Mouse (Mus musculus) E14TG2a.4 (cell line): ENCODE measurements at regions not wholly inside any gene's neighbourhood (a gene's known extent, or its start where the extent isn't known, plus 50 kb on each side); places are given as distances from the start of the nearest gene placed in this dataset.
"Not testable (repeated sequence)": the region's sequence is repeated elsewhere in the genome, so short reads cannot be mapped to it uniquely, and the experiment has no call there.

Experiments
- H3K27me3 ChIP-seq: 2 replicates; pipeline ENCODE4 v1.6.1; 2014; ENCODE audit warnings: low read length, control low read depth; ENCODE audit not compliant: insufficient read depth
- H3K36me3 ChIP-seq: 2 replicates; pipeline ENCODE4 v1.6.1; 2014; ENCODE audit warnings: low read length, control low read depth; ENCODE audit not compliant: insufficient read depth
- H3K4me1 ChIP-seq: replicated peaks from 2 replicates; pipeline ENCODE4 v1.6.1; 2014; ENCODE audit warnings: low read depth, low read length, control low read depth
- H3K4me3 ChIP-seq: replicated peaks from 2 replicates; pipeline ENCODE4 v1.5.1; 2014; ENCODE audit warnings: mild to moderate bottlenecking, low read length
- H3K9me3 ChIP-seq: 2 replicates; pipeline ENCODE4 v1.6.1; 2014; ENCODE audit warnings: low read length, control low read depth
- CTCF ChIP-seq: conservative IDR thresholded peaks from 2 replicates; pipeline ENCODE4 v1.5.1; 2014; ENCODE audit warnings: low read length
- NANOG ChIP-seq: IDR thresholded peaks from 2 replicates; pipeline ENCODE4 v1.6.1; 2014; ENCODE audit warnings: borderline replicate concordance, low read length, mixed read lengths
- POU5F1 ChIP-seq: IDR thresholded peaks from 2 replicates; pipeline ENCODE4 v1.6.1; 2014; ENCODE audit warnings: low read length, borderline replicate concordance

- no peaks in the 10 kb centered on the region for H3K36me3 ChIP-seq
- no peaks in the 10 kb centered on the region for H3K27me3 ChIP-seq
- TF ChIP-seq POU5F1 (no peak), NANOG (no peak), CTCF (no peak)
- H3K4me1 ChIP-seq, result no peaks in the 10 kb centered on the region
- H3K9me3 ChIP-seq, result no peaks in the 10 kb centered on the region
- H3K4me3 ChIP-seq, result no peak overlapping the region
Measured at GRCm38 (mm10) chr4:18349157-18349556, 1256.1 kb upstream of the Gm12353 start.

GRCm38 (mm10) chr4:18365514-18365913, 1239.7 kb upstream of the Gm12353 start:
- H3K36me3 ChIP-seq, result no peaks in the 10 kb centered on the region
- H3K9me3 ChIP-seq, result no peaks in the 10 kb centered on the region
- no peak overlapping the region for H3K4me3 ChIP-seq
- no peak for TF ChIP-seq POU5F1
- TF ChIP-seq NANOG, result no peak
- TF ChIP-seq CTCF, result no peak
- peaks cover 6% of the 10 kb centered on the region for H3K4me1 ChIP-seq
- no peaks in the 10 kb centered on the region for H3K27me3 ChIP-seq

GRCm38 (mm10) chr4:18365916-18366315, 1239.3 kb upstream of the Gm12353 start:
- Histone ChIP-seq H3K4me1 (peaks cover 6% of the 10 kb centered on the region), H3K9me3 (no peaks in the 10 kb centered on the region), H3K36me3 (no peaks in the 10 kb centered on the region), H3K4me3 (no peak overlapping the region), H3K27me3 (no peaks in the 10 kb centered on the region)
- TF ChIP-seq POU5F1, result no peak

- Histone ChIP-seq H3K4me1 (no peaks in the 10 kb centered on the region; the same call in 1 of the 2 replicates), H3K4me3 (no peak overlapping the region)
- TF ChIP-seq POU5F1, result no peak
Measured at GRCm38 (mm10) chr4:18394815-18395521, 1210.3 kb upstream of the Gm12353 start.

GRCm38 (mm10) chr4:18395528-18396128, 1209.6 kb upstream of the Gm12353 start:
- H3K4me3 ChIP-seq, H3K27me3 ChIP-seq, H3K4me1 ChIP-seq: not testable (repeated sequence)
- peak; percentile 87 for TF ChIP-seq NANOG
- TF ChIP-seq POU5F1, result peak; percentile 71; the same call in 1 of the 2 replicates
- H3K9me3 ChIP-seq, result peaks cover 31% of the 10 kb centered on the region
- peaks cover 36% of the 10 kb centered on the region for H3K36me3 ChIP-seq

More at GRCm38 (mm10) chr4:18394815-18395521, 1210.3 kb upstream of the Gm12353 start:
- Histone ChIP-seq H3K36me3 (peaks cover 33% of the 10 kb centered on the region), H3K9me3 (peaks cover 28% of the 10 kb centered on the region), H3K27me3 (no peaks in the 10 kb centered on the region)

GRCm38 (mm10) chr4:18410338-18410737, 1194.9 kb upstream of the Gm12353 start:
- H3K27me3 ChIP-seq, result no peaks in the 10 kb centered on the region
- H3K4me3 ChIP-seq, result no peak overlapping the region
- no peaks in the 10 kb centered on the region for H3K36me3 ChIP-seq
- H3K4me1 ChIP-seq, result no peaks in the 10 kb centered on the region
- no peaks in the 10 kb centered on the region for H3K9me3 ChIP-seq
- TF ChIP-seq CTCF (no peak), NANOG (no peak), POU5F1 (no peak)

GRCm38 (mm10) chr4:18441385-18441784, 1163.9 kb upstream of the Gm12353 start:
- Histone ChIP-seq H3K4me3 (no peak overlapping the region), H3K9me3 (peaks cover 44% of the 10 kb centered on the region), H3K36me3 (no peaks in the 10 kb centered on the region), H3K4me1 (no peaks in the 10 kb centered on the region), H3K27me3 (no peaks in the 10 kb centered on the region)
- TF ChIP-seq NANOG (no peak), CTCF (no peak), POU5F1 (no peak)

- no peak for TF ChIP-seq NANOG
- no peak for TF ChIP-seq CTCF
- TF ChIP-seq POU5F1, result no peak
- H3K4me1 ChIP-seq, result no peaks in the 10 kb centered on the region
- no peak overlapping the region for H3K4me3 ChIP-seq
- H3K36me3 ChIP-seq, result no peaks in the 10 kb centered on the region
- H3K9me3 ChIP-seq, result peaks cover 18% of the 10 kb centered on the region
- H3K27me3 ChIP-seq, result no peaks in the 10 kb centered on the region
Measured at GRCm38 (mm10) chr4:18444284-18445004, 1160.8 kb upstream of the Gm12353 start.
